Mouse (Mus musculus): ENCODE results near the gene Sppl2a. TPM values are rescaled to one million over a fixed set of nuclear protein-coding genes. Genes with fewer than 3 reads are reported as not detected.

The Sppl2a gene
- polyA plus RNA-seq, 1 experiment from 2014 or later = 48.9 TPM

DNA sequence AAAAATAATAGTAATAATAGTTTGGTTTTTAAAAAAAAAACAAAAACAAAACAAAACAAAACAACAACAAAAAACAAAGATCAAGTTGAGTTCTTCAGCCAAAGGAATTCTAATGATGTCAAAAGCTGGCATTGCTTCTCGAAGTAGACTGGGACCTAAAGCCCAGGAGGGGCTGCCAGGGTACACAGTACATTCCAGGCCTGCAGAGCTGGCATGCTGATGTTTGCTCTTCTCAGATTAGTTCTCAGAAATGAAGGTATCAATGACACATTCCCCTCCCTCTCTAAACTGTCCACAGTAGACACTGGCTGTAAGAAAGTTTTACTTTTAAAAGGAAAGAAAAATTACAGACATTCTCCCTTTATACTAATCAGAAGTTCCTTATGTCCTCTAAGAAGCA is 16.8 kb downstream of the Sppl2a start:
- Histone ChIP-seq H3K9ac (ENCODE audit: low read length) (no peak overlapping the region), H3K36me3 (ENCODE audit: control insufficient read depth, insufficient read depth, low read length) (peaks cover 15% of the 10 kb centered on the region; the same call in 1 of the 2 replicates), H3K4me2 (ENCODE audit: low read depth, low read length) (no peak overlapping the region), H3K4me1 (ENCODE audit: control insufficient read depth, insufficient read depth, low read length) (no peaks in the 10 kb centered on the region), H3K4me3 (replicated peaks; ENCODE audit: low read length) (no peak overlapping the region), H3K9me3 (replicated peaks; ENCODE audit: control insufficient read depth, low read length) (no peaks in the 10 kb centered on the region), H3K27ac (ENCODE audit: low read length) (no peak overlapping the region), H3K27me3 (ENCODE audit: control insufficient read depth, insufficient read depth, low read length) (no peaks in the 10 kb centered on the region)
- ATAC-seq (ENCODE audit: insufficient read depth, low FRiP score) = no peak
- WGBS = 64% methylated on average over 1 of the region's 1 CpGs

GRCm38 (mm10) chr2:126914096-126914495 is 18.9 kb downstream of the Sppl2a start:
- Histone ChIP-seq H3K4me3 (replicated peaks; ENCODE audit: low read length) (no peak overlapping the region), H3K27ac (ENCODE audit: low read length) (no peak overlapping the region), H3K27me3 (ENCODE audit: control insufficient read depth, insufficient read depth, low read length) (no peaks in the 10 kb centered on the region), H3K9me3 (replicated peaks; ENCODE audit: control insufficient read depth, low read length) (no peaks in the 10 kb centered on the region), H3K4me2 (ENCODE audit: low read depth, low read length) (no peak overlapping the region), H3K36me3 (ENCODE audit: control insufficient read depth, insufficient read depth, low read length) (peaks cover 9% of the 10 kb centered on the region; the same call in 1 of the 2 replicates), H3K9ac (ENCODE audit: low read length) (no peak overlapping the region), H3K4me1 (ENCODE audit: control insufficient read depth, insufficient read depth, low read length) (no peaks in the 10 kb centered on the region)
- 70% methylated on average over 4 of the region's 4 CpGs for WGBS
- no peak for ATAC-seq (ENCODE audit: insufficient read depth, low FRiP score)

DNA sequence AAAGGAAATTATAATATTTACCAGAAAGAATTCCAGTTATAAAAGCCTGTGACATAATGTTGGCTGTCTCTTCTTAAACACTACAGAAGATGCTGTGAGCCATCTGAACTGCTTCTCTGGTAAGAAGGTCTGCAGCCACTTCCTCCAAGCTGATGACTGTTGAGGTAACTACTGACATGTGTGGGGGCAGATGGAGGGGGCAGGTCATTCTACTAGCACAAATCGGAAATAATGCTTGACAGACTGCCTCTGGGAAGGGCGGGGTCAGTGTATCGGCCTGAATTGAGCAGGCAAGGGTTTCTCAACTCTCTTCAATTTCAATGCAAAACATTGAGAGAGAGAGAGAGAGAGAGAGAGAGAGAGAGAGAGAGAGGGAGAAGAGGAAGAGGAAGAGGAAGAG is 28.9 kb downstream of the Sppl2a start:
- H3K9me3 ChIP-seq (replicated peaks; ENCODE audit: control insufficient read depth, low read length) = no peaks in the 10 kb centered on the region

GRCm38 (mm10) chr2:126897511-126897910 is 35.5 kb downstream of the Sppl2a start:
- H3K4me3 ChIP-seq (replicated peaks; ENCODE audit: low read length) = no peak overlapping the region
- no peak overlapping the region for H3K27ac ChIP-seq (ENCODE audit: low read length)
- no peak overlapping the region for H3K9ac ChIP-seq (ENCODE audit: low read length)
- no peak for ATAC-seq (ENCODE audit: insufficient read depth, low FRiP score)
- H3K4me2 ChIP-seq (ENCODE audit: low read depth, low read length) = no peak overlapping the region
- 85% methylated on average over 9 of the region's 9 CpGs for WGBS
- no peaks in the 10 kb centered on the region for H3K4me1 ChIP-seq (ENCODE audit: control insufficient read depth, insufficient read depth, low read length)
- no peaks in the 10 kb centered on the region; the same call in 1 of the 2 replicates for H3K36me3 ChIP-seq (ENCODE audit: control insufficient read depth, insufficient read depth, low read length)
- H3K27me3 ChIP-seq (ENCODE audit: control insufficient read depth, insufficient read depth, low read length) = no peaks in the 10 kb centered on the region
- H3K9me3 ChIP-seq (replicated peaks; ENCODE audit: control insufficient read depth, low read length) = no peaks in the 10 kb centered on the region

More for the DNA sequence above, 28.9 kb downstream of the Sppl2a start:
- no peak for ATAC-seq (ENCODE audit: insufficient read depth, low FRiP score)
- Histone ChIP-seq H3K4me2 (ENCODE audit: low read depth, low read length) (no peak overlapping the region), H3K27ac (ENCODE audit: low read length) (no peak overlapping the region), H3K9ac (ENCODE audit: low read length) (no peak overlapping the region), H3K36me3 (ENCODE audit: control insufficient read depth, insufficient read depth, low read length) (peaks cover 12% of the 10 kb centered on the region; the same call in 1 of the 2 replicates), H3K27me3 (ENCODE audit: control insufficient read depth, insufficient read depth, low read length) (no peaks in the 10 kb centered on the region), H3K4me3 (replicated peaks; ENCODE audit: low read length) (no peak overlapping the region), H3K4me1 (ENCODE audit: control insufficient read depth, insufficient read depth, low read length) (no peaks in the 10 kb centered on the region)
- 73% methylated on average over 3 of the region's 3 CpGs for WGBS

GRCm38 (mm10) chr2:126896941-126897340 is 36.1 kb downstream of the Sppl2a start:
- Histone ChIP-seq H3K27me3 (ENCODE audit: control insufficient read depth, insufficient read depth, low read length) (no peaks in the 10 kb centered on the region), H3K9me3 (replicated peaks; ENCODE audit: control insufficient read depth, low read length) (no peaks in the 10 kb centered on the region), H3K9ac (ENCODE audit: low read length) (no peak overlapping the region), H3K4me1 (ENCODE audit: control insufficient read depth, insufficient read depth, low read length) (no peaks in the 10 kb centered on the region), H3K36me3 (ENCODE audit: control insufficient read depth, insufficient read depth, low read length) (no peaks in the 10 kb centered on the region; the same call in 1 of the 2 replicates), H3K4me2 (ENCODE audit: low read depth, low read length) (no peak overlapping the region), H3K4me3 (replicated peaks; ENCODE audit: low read length) (no peak overlapping the region), H3K27ac (ENCODE audit: low read length) (no peak overlapping the region)
- no peak for ATAC-seq (ENCODE audit: insufficient read depth, low FRiP score)
- WGBS = 78% methylated on average over 6 of the region's 6 CpGs

GRCm38 (mm10) chr2:126894245-126894644 is 38.8 kb downstream of the Sppl2a start:
- Histone ChIP-seq H3K9ac (ENCODE audit: low read length) (no peak overlapping the region), H3K4me2 (ENCODE audit: low read depth, low read length) (no peak overlapping the region), H3K27me3 (ENCODE audit: control insufficient read depth, insufficient read depth, low read length) (no peaks in the 10 kb centered on the region), H3K27ac (ENCODE audit: low read length) (no peak overlapping the region), H3K36me3 (ENCODE audit: control insufficient read depth, insufficient read depth, low read length) (no peaks in the 10 kb centered on the region; the same call in 1 of the 2 replicates), H3K4me1 (ENCODE audit: control insufficient read depth, insufficient read depth, low read length) (no peaks in the 10 kb centered on the region), H3K9me3 (replicated peaks; ENCODE audit: control insufficient read depth, low read length) (no peaks in the 10 kb centered on the region), H3K4me3 (replicated peaks; ENCODE audit: low read length) (no peak overlapping the region)
- WGBS = 97% methylated on average over 3 of the region's 3 CpGs
- no peak for ATAC-seq (ENCODE audit: insufficient read depth, low FRiP score)

DNA sequence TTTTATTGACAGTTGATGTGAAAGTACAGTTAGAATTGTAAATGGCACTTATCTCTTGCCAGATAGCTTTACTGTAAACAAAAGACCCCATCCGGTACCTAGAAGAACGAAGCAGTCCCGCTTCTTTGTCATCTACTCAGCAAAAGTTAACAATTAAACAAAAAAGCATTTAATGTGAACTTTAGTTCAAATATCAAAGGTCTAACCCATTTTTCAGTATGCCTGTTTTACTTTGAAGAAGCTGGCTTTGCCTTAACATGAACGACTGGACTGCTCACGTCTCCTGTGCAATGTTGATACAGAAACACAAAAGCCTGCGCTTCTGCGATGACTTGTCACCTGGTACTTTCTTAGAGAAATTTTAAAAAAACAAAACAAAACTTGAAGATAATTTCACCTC is 40.7 kb downstream of the Sppl2a start:
- no peaks in the 10 kb centered on the region; the same call in 1 of the 2 replicates for H3K36me3 ChIP-seq (ENCODE audit: control insufficient read depth, insufficient read depth, low read length)
- 51% methylated on average over 7 of the region's 7 CpGs for WGBS

DNA sequence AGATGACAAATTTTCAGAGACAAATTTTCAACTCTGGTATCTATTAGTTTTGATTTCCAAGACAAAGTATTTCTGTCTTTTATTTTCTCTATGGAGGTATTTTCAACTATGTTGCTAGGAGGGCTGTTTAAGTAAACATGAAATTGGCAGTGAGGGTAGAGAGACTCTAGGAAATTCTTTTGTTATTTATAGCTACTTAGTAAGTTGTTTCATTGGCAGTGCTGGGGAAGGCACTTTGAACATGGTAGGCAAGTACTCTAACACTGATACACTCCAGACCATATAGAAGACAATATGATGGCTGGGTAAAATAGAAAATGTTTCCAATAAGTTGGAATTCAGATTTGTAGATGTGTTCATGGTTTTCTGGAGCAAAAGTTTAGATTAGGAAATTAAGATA is 41.3 kb downstream of the Sppl2a start:
- no peak overlapping the region for H3K4me2 ChIP-seq (ENCODE audit: low read depth, low read length)

More for the DNA sequence above, 40.7 kb downstream of the Sppl2a start:
- Histone ChIP-seq H3K4me2 (ENCODE audit: low read depth, low read length) (no peak overlapping the region), H3K27ac (ENCODE audit: low read length) (no peak overlapping the region), H3K27me3 (ENCODE audit: control insufficient read depth, insufficient read depth, low read length) (no peaks in the 10 kb centered on the region), H3K4me3 (replicated peaks; ENCODE audit: low read length) (no peak overlapping the region), H3K4me1 (ENCODE audit: control insufficient read depth, insufficient read depth, low read length) (no peaks in the 10 kb centered on the region), H3K9me3 (replicated peaks; ENCODE audit: control insufficient read depth, low read length) (no peaks in the 10 kb centered on the region), H3K9ac (ENCODE audit: low read length) (no peak overlapping the region)
- no peak for ATAC-seq (ENCODE audit: insufficient read depth, low FRiP score)

DNA sequence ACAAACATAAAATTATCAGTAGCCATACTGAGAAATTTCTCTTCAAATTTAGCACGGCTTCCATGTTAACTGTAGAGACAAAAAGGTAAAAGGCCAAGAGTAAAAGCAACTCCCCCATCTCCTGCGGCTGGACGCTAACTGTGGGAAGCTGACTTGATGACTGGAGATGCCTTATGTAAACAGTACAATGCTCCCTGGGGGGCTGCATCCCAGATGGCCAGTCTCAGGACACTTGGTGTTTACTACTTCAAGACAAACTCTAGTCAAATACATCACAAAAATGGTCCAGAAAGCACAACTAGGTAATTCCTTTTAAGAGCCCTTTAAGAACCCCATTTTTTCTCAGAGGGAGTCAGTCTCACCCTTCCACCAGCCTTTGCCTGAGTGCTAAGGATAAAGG is 45.9 kb downstream of the Sppl2a start:
- no peak overlapping the region for H3K4me3 ChIP-seq (replicated peaks; ENCODE audit: low read length)
- H3K27me3 ChIP-seq (ENCODE audit: control insufficient read depth, insufficient read depth, low read length) = no peaks in the 10 kb centered on the region
- no peaks in the 10 kb centered on the region for H3K4me1 ChIP-seq (ENCODE audit: control insufficient read depth, insufficient read depth, low read length)
- H3K27ac ChIP-seq (ENCODE audit: low read length) = no peak overlapping the region
- H3K9ac ChIP-seq (ENCODE audit: low read length) = no peak overlapping the region
- no peak overlapping the region for H3K4me2 ChIP-seq (ENCODE audit: low read depth, low read length)
- WGBS = 41% methylated on average over 3 of the region's 3 CpGs
- no peak for ATAC-seq (ENCODE audit: insufficient read depth, low FRiP score)
- H3K9me3 ChIP-seq (replicated peaks; ENCODE audit: control insufficient read depth, low read length) = no peaks in the 10 kb centered on the region
- H3K36me3 ChIP-seq (ENCODE audit: control insufficient read depth, insufficient read depth, low read length) = no peaks in the 10 kb centered on the region

More for the DNA sequence above, 41.3 kb downstream of the Sppl2a start:
- Histone ChIP-seq H3K36me3 (ENCODE audit: control insufficient read depth, insufficient read depth, low read length) (no peaks in the 10 kb centered on the region; the same call in 1 of the 2 replicates), H3K27me3 (ENCODE audit: control insufficient read depth, insufficient read depth, low read length) (no peaks in the 10 kb centered on the region), H3K27ac (ENCODE audit: low read length) (no peak overlapping the region), H3K9ac (ENCODE audit: low read length) (no peak overlapping the region), H3K4me1 (ENCODE audit: control insufficient read depth, insufficient read depth, low read length) (no peaks in the 10 kb centered on the region), H3K9me3 (replicated peaks; ENCODE audit: control insufficient read depth, low read length) (no peaks in the 10 kb centered on the region), H3K4me3 (replicated peaks; ENCODE audit: low read length) (no peak overlapping the region)
- no peak for ATAC-seq (ENCODE audit: insufficient read depth, low FRiP score)

GRCm38 (mm10) chr2:126885871-126886270 is 47.2 kb downstream of the Sppl2a start:
- no peaks in the 10 kb centered on the region for H3K4me1 ChIP-seq (ENCODE audit: control insufficient read depth, insufficient read depth, low read length)
- no peak for ATAC-seq (ENCODE audit: insufficient read depth, low FRiP score)
- no peak overlapping the region for H3K9ac ChIP-seq (ENCODE audit: low read length)
- H3K27ac ChIP-seq (ENCODE audit: low read length) = no peak overlapping the region
- H3K9me3 ChIP-seq (replicated peaks; ENCODE audit: control insufficient read depth, low read length) = no peaks in the 10 kb centered on the region
- no peaks in the 10 kb centered on the region for H3K36me3 ChIP-seq (ENCODE audit: control insufficient read depth, insufficient read depth, low read length)
- no peak overlapping the region for H3K4me2 ChIP-seq (ENCODE audit: low read depth, low read length)
- WGBS = 47% methylated on average over 2 of the region's 2 CpGs
- H3K27me3 ChIP-seq (ENCODE audit: control insufficient read depth, insufficient read depth, low read length) = no peaks in the 10 kb centered on the region
- no peak overlapping the region for H3K4me3 ChIP-seq (replicated peaks; ENCODE audit: low read length)

Data from stomach, embryonic 16.5 days (tissue).